Mouse (Mus musculus) limb, embryonic 15.5 days (tissue): Measurements from ENCODE around the gene Csdc2. TPM values are rescaled to one million over a fixed set of nuclear protein-coding genes. Genes with fewer than 3 reads are reported as not detected.
A peak's percentile ranks its signal among the peaks of the same experiment; 100 is the strongest.

Experiments
- ATAC-seq: fragments of 200-750 bp; cut with Nextera tagmentation; 2 replicates; pipeline ENCODE4 v1.8.0; 2017; ENCODE audit warnings: low read depth, moderate TSS enrichment; ENCODE audit not compliant: insufficient number of reproducible peaks, low FRiP score, low TSS enrichment
- H3K27ac ChIP-seq: fragments of 300-500 bp; sonication (generic); 2 replicates; pipeline ENCODE4 v1.5.1; 2015; ENCODE audit warnings: moderate library complexity, mild to moderate bottlenecking, inconsistent platforms
- H3K27me3 ChIP-seq: fragments of 300-500 bp; sonication (generic); 2 replicates; pipeline ENCODE4 v1.6.1; 2015; ENCODE audit warnings: inconsistent platforms
- H3K36me3 ChIP-seq: fragments of 300-500 bp; sonication (generic); 2 replicates; pipeline ENCODE4 v1.6.1; 2015; ENCODE audit warnings: inconsistent platforms
- H3K4me1 ChIP-seq: fragments of 300-500 bp; sonication (generic); 2 replicates; pipeline ENCODE4 v1.6.1; 2015; ENCODE audit warnings: inconsistent platforms
- H3K4me2 ChIP-seq: fragments of 300-500 bp; sonication (generic); 2 replicates; pipeline ENCODE4 v1.6.1; 2015; ENCODE audit warnings: mild to moderate bottlenecking, inconsistent platforms
- H3K4me3 ChIP-seq: fragments of 300-500 bp; sonication (generic); 2 replicates; pipeline ENCODE4 v1.5.1; 2015; ENCODE audit warnings: mild to moderate bottlenecking, inconsistent platforms
- H3K9ac ChIP-seq: fragments of 300-500 bp; sonication (generic); 2 replicates; pipeline ENCODE4 v1.6.1; 2015; ENCODE audit warnings: inconsistent platforms
- H3K9me3 ChIP-seq: fragments of 300-500 bp; sonication (generic); 2 replicates; pipeline ENCODE4 v1.6.1; 2016; ENCODE audit warnings: inconsistent platforms
- WGBS: fragments of 180-500 bp; shearing (Covaris S2); methylation state at CpG from one replicate; pipeline ENCODE4 v1.1.7; 2015; 5-methylcytosine and 5-hydroxymethylcytosine counted together
- polyA plus RNA-seq: library from polyadenylated mRNA; unstranded; fragments of >200 nt; fragmentation: Nextera tagmentation; extraction: Ambion mirVana; gene quantifications from 2 replicates; pipeline ENCODE4 v1.2.1, GENCODE M21; 2015

The Csdc2 gene
- polyA plus RNA-seq, 1 experiment from 2014 or later = 14.0 TPM

- H3K4me3 ChIP-seq = peak overlapping the region; percentile 69
- H3K9ac ChIP-seq = no peak overlapping the region
- no peak; the same call in 1 of the 2 replicates for ATAC-seq
Measured at GRCm38 (mm10) chr15:81926446-81926822, 10.1 kb upstream of the Csdc2 start.

GRCm38 (mm10) chr15:81927741-81928140, 8.8 kb upstream of the Csdc2 start:
- no peak overlapping the region for H3K27ac ChIP-seq
- H3K9me3 ChIP-seq = no peaks in the 10 kb centered on the region
- no peak for ATAC-seq
- H3K27me3 ChIP-seq = no peaks in the 10 kb centered on the region
- 0 out of 2 replicates have a peak, but pooled peaks cover 8% of the 10 kb centered on the region for H3K36me3 ChIP-seq
- H3K4me2 ChIP-seq = no peak overlapping the region
- H3K4me3 ChIP-seq = no peak overlapping the region
- peaks cover 20% of the 10 kb centered on the region for H3K4me1 ChIP-seq
- H3K9ac ChIP-seq = no peak overlapping the region
- whole genome bisulfite sequencing = 50% methylated on average over 4 of the region's 4 CpGs

More at GRCm38 (mm10) chr15:81926446-81926822, 10.1 kb upstream of the Csdc2 start:
- Histone ChIP-seq H3K27me3 (no peaks in the 10 kb centered on the region), H3K27ac (peak overlapping the region; percentile 63), H3K4me1 (peaks cover 20% of the 10 kb centered on the region), H3K9me3 (no peaks in the 10 kb centered on the region), H3K36me3 (0 out of 2 replicates have a peak, but pooled peaks cover 16% of the 10 kb centered on the region), H3K4me2 (peak overlapping the region; percentile 80)
- WGBS = 36% methylated on average over 9 of the region's 9 CpGs

GRCm38 (mm10) chr15:81928277-81928676, 8.3 kb upstream of the Csdc2 start:
- Histone ChIP-seq H3K4me3 (no peak overlapping the region), H3K9ac (no peak overlapping the region), H3K4me2 (no peak overlapping the region), H3K9me3 (no peaks in the 10 kb centered on the region), H3K4me1 (peaks cover 20% of the 10 kb centered on the region), H3K27me3 (no peaks in the 10 kb centered on the region), H3K27ac (peak overlapping the region; percentile 11; the same call in 1 of the 2 replicates), H3K36me3 (0 out of 2 replicates have a peak, but pooled peaks cover 8% of the 10 kb centered on the region)
- no peak for ATAC-seq
- whole genome bisulfite sequencing = 59% methylated on average over 11 of the region's 11 CpGs

- H3K4me2 ChIP-seq = no peak overlapping the region
- no peaks in the 10 kb centered on the region for H3K27me3 ChIP-seq
- no peaks in the 10 kb centered on the region for H3K9me3 ChIP-seq
- H3K9ac ChIP-seq = no peak overlapping the region
- 42% methylated on average over 12 of the region's 12 CpGs for WGBS
- H3K4me3 ChIP-seq = no peak overlapping the region
- H3K4me1 ChIP-seq = peaks cover 22% of the 10 kb centered on the region
- H3K36me3 ChIP-seq = no peaks in the 10 kb centered on the region
- no peak overlapping the region for H3K27ac ChIP-seq
- ATAC-seq = no peak
Measured at GRCm38 (mm10) chr15:81932951-81933470, 3.5 kb upstream of the Csdc2 start.

GRCm38 (mm10) chr15:81933986-81934385, 2.6 kb upstream of the Csdc2 start:
- 96% methylated on average over 1 of the region's 1 CpGs for WGBS
- Histone ChIP-seq H3K4me2 (no peak overlapping the region), H3K9ac (no peak overlapping the region), H3K4me3 (no peak overlapping the region), H3K9me3 (no peaks in the 10 kb centered on the region), H3K36me3 (no peaks in the 10 kb centered on the region), H3K4me1 (peaks cover 24% of the 10 kb centered on the region), H3K27ac (no peak overlapping the region), H3K27me3 (no peaks in the 10 kb centered on the region)
- no peak for ATAC-seq

- Histone ChIP-seq H3K9me3 (no peaks in the 10 kb centered on the region), H3K36me3 (no peaks in the 10 kb centered on the region), H3K4me3 (peak overlapping the region; percentile 47), H3K4me1 (peaks cover 24% of the 10 kb centered on the region), H3K9ac (0 out of 2 replicates have a peak overlapping the region, but pooled peaks have one; percentile 1), H3K27ac (peak overlapping the region; percentile 69), H3K27me3 (no peaks in the 10 kb centered on the region), H3K4me2 (peak overlapping the region; percentile 82)
- peak; percentile 31; the same call in 1 of the 2 replicates for ATAC-seq
- 51% methylated on average over 7 of the region's 7 CpGs for WGBS
Measured at GRCm38 (mm10) chr15:81935869-81936637, 506 bp upstream of the Csdc2 start.

- Histone ChIP-seq H3K9me3 (no peaks in the 10 kb centered on the region), H3K27me3 (no peaks in the 10 kb centered on the region), H3K9ac (peak overlapping the region; percentile 39), H3K4me1 (peaks cover 24% of the 10 kb centered on the region), H3K4me3 (peak overlapping the region; percentile 47), H3K27ac (peak overlapping the region; percentile 69), H3K4me2 (peak overlapping the region; percentile 82), H3K36me3 (no peaks in the 10 kb centered on the region)
- ATAC-seq = no peak
- WGBS = 9% methylated on average over 19 of the region's 19 CpGs
Measured at GRCm38 (mm10) chr15:81937098-81937972, 776 bp downstream of the Csdc2 start.

- Histone ChIP-seq H3K27me3 (no peaks in the 10 kb centered on the region), H3K4me1 (peaks cover 27% of the 10 kb centered on the region), H3K27ac (no peak overlapping the region), H3K36me3 (no peaks in the 10 kb centered on the region), H3K9ac (no peak overlapping the region), H3K4me3 (no peak overlapping the region), H3K9me3 (no peaks in the 10 kb centered on the region), H3K4me2 (no peak overlapping the region)
- no peak for ATAC-seq
- 41% methylated on average over 2 of the region's 2 CpGs for WGBS
Measured at GRCm38 (mm10) chr15:81938246-81938645, 1.7 kb downstream of the Csdc2 start.

- H3K4me2 ChIP-seq = no peak overlapping the region
- no peak for ATAC-seq
- 82% methylated on average over 10 of the region's 10 CpGs for WGBS
- no peak overlapping the region for H3K4me3 ChIP-seq
- no peak overlapping the region for H3K9ac ChIP-seq
- H3K27me3 ChIP-seq = no peaks in the 10 kb centered on the region
- no peak overlapping the region for H3K27ac ChIP-seq
- H3K4me1 ChIP-seq = peaks cover 28% of the 10 kb centered on the region
- no peaks in the 10 kb centered on the region for H3K36me3 ChIP-seq
- H3K9me3 ChIP-seq = no peaks in the 10 kb centered on the region
Measured at GRCm38 (mm10) chr15:81939157-81939715, 2.7 kb downstream of the Csdc2 start.

GRCm38 (mm10) chr15:81939774-81940173, 3.2 kb downstream of the Csdc2 start:
- Histone ChIP-seq H3K4me1 (peaks cover 28% of the 10 kb centered on the region), H3K4me2 (no peak overlapping the region), H3K27ac (no peak overlapping the region), H3K4me3 (no peak overlapping the region), H3K36me3 (no peaks in the 10 kb centered on the region), H3K9me3 (no peaks in the 10 kb centered on the region), H3K27me3 (no peaks in the 10 kb centered on the region), H3K9ac (no peak overlapping the region)
- no peak for ATAC-seq
- 91% methylated on average over 4 of the region's 4 CpGs for WGBS

- no peak overlapping the region for H3K9ac ChIP-seq
- ATAC-seq = no peak
- no peak overlapping the region for H3K27ac ChIP-seq
- no peaks in the 10 kb centered on the region for H3K36me3 ChIP-seq
- H3K27me3 ChIP-seq = no peaks in the 10 kb centered on the region
- H3K4me2 ChIP-seq = no peak overlapping the region
- 85% methylated on average over 5 of the region's 5 CpGs for WGBS
- no peaks in the 10 kb centered on the region for H3K9me3 ChIP-seq
- H3K4me1 ChIP-seq = peaks cover 28% of the 10 kb centered on the region
- no peak overlapping the region for H3K4me3 ChIP-seq
Measured at GRCm38 (mm10) chr15:81940219-81940618, 3.7 kb downstream of the Csdc2 start.
